Mouse (Mus musculus) C2C12 (cell line): Measurements from ENCODE around the gene Sult1a1.

Experiments used
- CTCF ChIP-seq: IDR thresholded peaks from one replicate; pipeline ENCODE4 v1.5.1; 2011; ENCODE audit not compliant: control insufficient read depth, insufficient read depth, insufficient read length
- MYOD1 ChIP-seq: IDR thresholded peaks from one replicate; pipeline ENCODE4 v1.6.1; 2011; ENCODE audit warnings: low read depth; ENCODE audit not compliant: control insufficient read depth, insufficient read length

DNA sequence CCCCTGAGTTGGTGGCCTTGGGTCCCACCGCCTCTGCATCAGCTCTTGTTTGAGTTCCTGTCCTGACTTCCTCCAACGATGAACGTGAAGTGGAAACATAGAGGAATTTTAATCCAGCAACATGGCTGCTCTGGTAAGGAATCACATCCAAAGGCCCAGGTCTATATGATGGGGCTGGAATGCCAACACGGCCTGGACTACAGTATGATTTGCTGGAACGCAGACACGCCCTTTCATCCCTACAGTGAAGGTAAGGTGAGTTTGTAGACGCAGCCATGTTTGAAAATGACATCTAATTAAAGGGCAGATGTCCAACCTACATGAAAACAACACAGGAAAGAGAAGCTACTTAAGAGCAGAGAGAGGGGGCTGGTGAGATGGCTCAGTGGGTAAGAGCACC lies 17.5 kb upstream of the Sult1a1 start:
- TF ChIP-seq MYOD1 = no peak
- no peak for TF ChIP-seq CTCF
